Mouse (Mus musculus) 3T3-L1 (cell line): Measurements from ENCODE around the gene Vmn2r38.
"Not testable (repeated sequence)": the region's sequence is repeated elsewhere in the genome, so short reads cannot be mapped to it uniquely, and the experiment has no call there.

ENCODE experiments used
- DNase-seq: peaks from one replicate; pipeline ENCODE4 v3.0.0-alpha.2; 2015; ENCODE audit warnings: low read depth, low spot score

The Vmn2r38 gene

GRCm38 (mm10) chr7:9097781-9098180 lies at the start of gene Vmn2r38:
Vmn2r38 (minus strand) TSS chr7:9097881.
- not testable (repeated sequence) for DNase-seq

GRCm38 (mm10) chr7:9065353-9065752 lies 32.3 kb downstream of the Vmn2r38 start:
- peak; percentile 16 for DNase-seq

DNA sequence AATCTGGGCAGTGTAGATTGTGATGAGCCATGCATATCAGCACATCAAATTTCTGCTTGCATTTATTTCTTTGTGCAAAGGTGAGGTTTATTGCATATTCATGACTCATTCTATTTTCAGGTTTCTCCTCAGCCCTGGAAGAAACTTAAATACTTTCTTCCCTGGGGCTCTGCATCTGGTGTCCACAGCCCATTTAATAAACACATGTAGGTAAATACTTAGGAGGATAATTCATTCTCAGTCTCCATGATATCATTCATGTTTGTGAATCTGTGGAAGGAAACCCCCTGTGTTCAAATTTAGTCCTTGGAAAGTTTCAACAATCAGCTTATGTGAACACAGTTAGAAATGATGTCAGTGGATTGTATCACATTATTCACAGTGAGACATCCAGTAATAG lies 67.0 kb downstream of the Vmn2r38 start, which contains the start of gene Vmn2r39:
Gene Vmn2r39 (minus strand): TSS at position 101 of the 400 bp plus-strand sequence.
- not testable (repeated sequence) for DNase-seq
